Mouse (Mus musculus): ENCODE results near the gene Syncrip. TPM values are rescaled to one million over a fixed set of nuclear protein-coding genes. Genes with fewer than 3 reads are reported as not detected.
"Not testable (repeated sequence)": the region's sequence is repeated elsewhere in the genome, so short reads cannot be mapped to it uniquely, and the experiment has no call there.

Gene Syncrip
- total RNA-seq, 2 experiments from 2014 or later, result 92.6 to 93.0 TPM

DNA sequence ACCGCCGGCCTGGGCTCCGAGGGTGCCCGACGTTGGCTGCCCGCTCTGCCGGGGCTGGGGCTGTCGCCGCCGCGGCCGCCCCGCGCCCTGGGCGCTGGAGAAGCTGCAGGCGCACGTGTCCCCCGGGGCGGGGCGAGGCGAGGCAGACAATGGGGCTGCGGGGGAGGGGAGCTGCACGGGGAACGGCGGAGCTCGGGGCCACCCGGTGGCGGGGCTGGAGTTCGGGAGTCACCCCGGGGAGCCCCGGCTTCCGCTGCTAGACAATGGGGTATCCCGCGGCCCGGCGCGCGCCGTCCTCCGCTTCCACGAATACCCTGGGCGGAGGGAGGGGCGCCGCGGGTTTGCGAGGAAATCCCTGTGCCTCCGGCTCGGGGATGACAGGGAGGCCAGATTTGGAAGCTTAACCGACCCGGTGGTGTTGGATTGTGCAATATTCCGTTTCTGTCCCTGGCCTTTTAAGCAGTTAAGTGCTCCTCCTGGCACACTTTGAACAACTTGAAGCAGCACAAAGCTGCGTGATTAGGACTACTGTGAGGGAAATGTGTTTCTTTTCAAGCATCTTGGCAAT is 539 bp upstream of the Syncrip start:
- peak; percentile 92 for DNase-seq

DNA sequence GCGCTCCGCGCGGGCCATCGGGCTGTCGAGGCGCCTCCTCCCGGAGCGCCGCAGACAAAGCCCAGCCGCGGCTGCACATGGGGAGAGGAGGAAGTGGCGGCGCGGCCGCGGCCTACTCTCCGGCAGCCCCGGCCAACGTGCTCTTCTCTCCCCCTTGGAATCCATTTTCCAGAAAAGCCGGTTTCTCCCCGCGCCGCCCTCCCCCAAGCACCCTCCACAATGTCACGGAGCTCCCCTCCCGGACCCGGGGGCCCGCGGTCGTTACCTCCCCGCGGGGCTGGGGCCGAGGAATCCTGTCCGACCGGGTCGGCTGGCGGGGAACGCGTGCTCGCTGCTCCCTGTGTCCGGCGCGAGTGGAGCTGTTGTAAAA is 598 bp downstream of the Syncrip start:
- peak; percentile 55 for DNase-seq

- DNase-seq, result peak; percentile 56
Observed at GRCm38 (mm10) chr9:88481061-88481790, 1.1 kb downstream of the Syncrip start.

- DNase-seq, result no peak
Observed at GRCm38 (mm10) chr9:88480120-88480519, 2.3 kb downstream of the Syncrip start.

DNA sequence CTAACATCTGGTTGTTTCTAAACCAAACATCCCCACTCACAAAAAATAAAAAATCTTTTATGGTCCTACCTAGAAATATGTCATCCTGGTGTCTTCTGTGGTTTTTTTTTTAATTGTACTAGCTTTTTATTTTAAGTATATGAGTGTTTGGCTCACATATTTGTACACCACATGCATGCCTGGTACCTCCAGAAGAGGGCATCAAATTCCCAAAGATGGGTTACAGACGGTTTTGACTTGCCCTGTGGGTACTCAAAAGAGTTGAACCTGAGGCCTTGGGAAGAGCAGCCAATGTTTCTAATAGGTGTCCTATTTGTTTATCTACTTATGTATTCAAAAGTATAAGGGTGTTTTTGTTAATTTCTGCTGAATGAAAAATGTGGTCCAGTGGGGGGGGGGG is 6.2 kb downstream of the Syncrip start:
- no peak for DNase-seq

- not testable (repeated sequence) for DNase-seq
Observed at GRCm38 (mm10) chr9:88461017-88461416, 21.4 kb downstream of the Syncrip start.

DNA sequence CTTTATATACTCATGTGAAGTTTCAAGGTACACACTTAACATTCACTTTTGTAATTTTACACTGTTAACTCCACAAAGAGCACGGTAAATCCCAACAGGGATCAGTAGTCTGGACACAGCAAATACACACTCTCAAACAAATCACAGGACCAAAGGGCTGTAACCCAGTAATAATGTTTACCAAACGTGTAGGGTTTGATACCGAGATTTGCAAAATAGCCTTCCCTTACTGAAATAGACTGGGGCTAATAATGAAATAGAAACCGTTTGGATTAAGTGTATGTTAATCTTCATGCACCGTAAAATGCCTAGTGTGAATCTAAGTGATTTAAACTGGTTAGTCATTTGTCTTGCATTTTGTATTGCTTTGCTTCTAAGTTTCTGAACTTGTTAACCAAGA is 42.4 kb downstream of the Syncrip start:
- no peak for DNase-seq

- no peak for DNase-seq
Observed at GRCm38 (mm10) chr9:88439238-88439600, 43.2 kb downstream of the Syncrip start.

DNA sequence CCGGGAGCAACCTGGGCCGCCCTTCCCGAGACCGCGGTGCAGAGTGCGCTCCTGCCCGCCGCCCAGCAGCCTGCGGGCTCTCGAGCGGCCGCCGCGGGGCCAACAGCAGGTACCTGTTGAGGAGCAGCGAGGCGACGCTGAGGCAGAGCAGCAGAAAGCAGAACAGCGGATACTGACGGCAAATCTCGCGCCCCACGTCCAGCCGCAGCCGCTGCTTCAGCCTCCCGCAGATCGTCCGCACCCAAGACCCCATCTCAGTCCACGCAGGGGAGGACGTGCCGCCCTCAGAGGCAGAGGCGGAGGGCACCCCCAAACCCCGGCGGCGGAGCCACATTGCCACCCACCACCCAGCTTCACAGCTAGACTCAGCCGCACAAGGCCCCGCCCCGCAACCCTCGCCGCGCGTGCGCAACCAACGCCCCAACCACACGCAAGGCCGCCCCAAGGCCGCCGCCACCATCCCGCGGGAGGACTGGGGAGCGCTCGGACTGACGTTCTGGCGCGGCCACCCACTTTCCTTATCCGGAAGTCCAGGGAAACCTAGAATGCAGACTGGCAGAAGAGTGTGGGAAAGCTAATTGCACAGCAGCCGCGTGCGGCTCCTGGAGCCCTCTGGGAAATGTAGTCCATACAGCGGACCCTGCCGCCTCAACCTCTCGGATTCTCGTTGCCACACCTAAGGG is 43.7 kb downstream of the Syncrip start, which contains the start of gene Snx14:
Snx14 (minus strand) TSS at position 404 of the 683 bp plus-strand sequence.
- DNase-seq, result peak; percentile 99

GRCm38 (mm10) chr9:88438237-88438554 is 44.2 kb downstream of the Syncrip start:
- no peak for DNase-seq

- DNase-seq, result no peak
Observed at GRCm38 (mm10) chr9:88437342-88438236, 44.8 kb downstream of the Syncrip start.

DNA sequence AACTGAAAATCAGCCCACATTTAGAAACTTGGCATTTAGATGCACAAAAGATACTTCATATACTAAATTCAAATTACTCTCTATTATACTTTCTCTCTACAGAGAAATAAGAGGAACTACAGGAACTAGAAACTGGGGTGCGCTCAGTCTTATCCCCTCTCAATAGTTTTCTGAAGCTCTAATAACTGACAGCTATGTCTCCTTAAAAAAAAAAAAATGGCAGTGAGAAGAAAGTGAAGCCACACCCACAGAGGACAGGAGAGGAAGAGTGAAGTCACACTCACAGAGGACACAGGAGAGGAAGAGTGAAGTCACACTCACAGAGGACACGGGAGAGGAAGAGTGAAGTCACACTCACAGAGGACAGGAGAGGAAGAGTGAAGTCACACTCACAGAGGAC is 58.0 kb downstream of the Syncrip start:
- DNase-seq, result no peak

- DNase-seq, result no peak
Observed at GRCm38 (mm10) chr9:88422428-88422827, 59.9 kb downstream of the Syncrip start.

- DNase-seq, result no peak
Observed at GRCm38 (mm10) chr9:88416752-88417151, 65.6 kb downstream of the Syncrip start.

GRCm38 (mm10) chr9:88409978-88410377 is 72.4 kb downstream of the Syncrip start:
- DNase-seq, result no peak

DNA sequence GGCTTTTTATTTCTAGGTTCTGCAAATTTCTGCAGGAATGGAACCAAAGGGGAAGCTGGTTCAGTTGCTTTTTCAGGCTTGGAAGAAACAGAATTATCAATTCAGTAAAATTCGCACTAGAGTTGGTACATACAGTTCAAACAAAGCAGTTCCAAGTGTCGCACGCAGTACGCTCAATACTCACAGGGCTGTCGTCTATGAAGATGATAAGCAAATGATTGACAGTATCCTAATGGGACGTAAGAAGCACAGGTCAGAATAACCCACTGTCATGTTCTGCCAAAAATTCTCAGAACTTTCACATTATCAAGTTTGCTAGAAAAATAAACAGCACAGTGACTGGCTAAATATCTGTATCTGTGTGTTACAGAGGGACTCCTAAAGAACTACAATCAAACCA is 77.9 kb downstream of the Syncrip start:
- DNase-seq, result no peak

- DNase-seq, result no peak
Observed at GRCm38 (mm10) chr9:88404088-88404487, 78.3 kb downstream of the Syncrip start.

- DNase-seq, result no peak
Observed at GRCm38 (mm10) chr9:88398461-88398860, 83.9 kb downstream of the Syncrip start.

Measured in adrenal gland, postnatal 10 days (tissue).